Mouse (Mus musculus) intestine, postnatal 0 days (tissue): ENCODE measurements around the gene Qser1. TPM values are rescaled to one million over a fixed set of nuclear protein-coding genes. Genes with fewer than 3 reads are reported as not detected.

ENCODE experiments used
- ATAC-seq: fragments of 200-750 bp; cut with Nextera tagmentation; 2 replicates; pipeline ENCODE4 v1.8.0; 2017; ENCODE audit warnings: mild to moderate bottlenecking, moderate TSS enrichment, moderate library complexity
- H3K27ac ChIP-seq: fragments of 300-500 bp; sonication (generic); 2 replicates; pipeline ENCODE4 v1.5.1; 2014; ENCODE audit warnings: mild to moderate bottlenecking, low read depth, low read length, moderate library complexity
- H3K27me3 ChIP-seq: fragments of 300-500 bp; sonication (generic); replicated peaks from 2 replicates; pipeline ENCODE4 v1.6.1; 2014; ENCODE audit warnings: low read length, mixed read lengths; ENCODE audit not compliant: control insufficient read depth, insufficient read depth
- H3K36me3 ChIP-seq: fragments of 300-500 bp; sonication (generic); 2 replicates; pipeline ENCODE4 v1.6.1; 2014; ENCODE audit warnings: mild to moderate bottlenecking, moderate library complexity; ENCODE audit not compliant: control insufficient read depth, insufficient read depth
- H3K4me1 ChIP-seq: fragments of 300-500 bp; sonication (generic); replicated peaks from 2 replicates; pipeline ENCODE4 v1.6.1; 2014; ENCODE audit warnings: antibody characterized with exemption, low read length, mixed read lengths; ENCODE audit not compliant: control insufficient read depth, insufficient read depth
- H3K4me2 ChIP-seq: fragments of 300-500 bp; sonication (generic); replicated peaks from 2 replicates; pipeline ENCODE4 v1.6.1; 2014; ENCODE audit warnings: low read depth, mild to moderate bottlenecking, moderate library complexity
- H3K4me3 ChIP-seq: fragments of 300-500 bp; sonication (generic); 2 replicates; pipeline ENCODE4 v1.5.1; 2014; ENCODE audit warnings: low read depth, low read length
- H3K9ac ChIP-seq: fragments of 300-500 bp; sonication (generic); 2 replicates; pipeline ENCODE4 v1.6.1; 2014; ENCODE audit warnings: mild to moderate bottlenecking, low read depth, low read length
- H3K9me3 ChIP-seq: fragments of 300-500 bp; sonication (generic); 2 replicates; pipeline ENCODE4 v1.6.1; 2016; ENCODE audit warnings: mixed run types; ENCODE audit not compliant: control insufficient read depth
- CTCF ChIP-seq: sonication (generic); IDR thresholded peaks from 2 replicates; pipeline ENCODE4 v1.5.1; 2016; ENCODE audit warnings: low read depth, mild to moderate bottlenecking, control low read depth, antibody characterized with exemption, moderate library complexity
- WGBS: fragments of 180-500 bp; shearing (Covaris S2); extraction: QIAGEN DNeasy Blood & Tissue Kit; methylation state at CpG from one replicate; pipeline ENCODE4 v1.1.7; 2014; 5-methylcytosine and 5-hydroxymethylcytosine counted together
- polyA plus RNA-seq: library from polyadenylated mRNA; unstranded; fragments of >200 nt; fragmentation: Nextera tagmentation; extraction: Ambion mirVana; gene quantifications from 2 replicates; pipeline ENCODE4 v1.2.1, GENCODE M21; 2015

The Qser1 gene
- polyA plus RNA-seq, 1 experiment from 2014 or later, result 2.7 TPM

DNA sequence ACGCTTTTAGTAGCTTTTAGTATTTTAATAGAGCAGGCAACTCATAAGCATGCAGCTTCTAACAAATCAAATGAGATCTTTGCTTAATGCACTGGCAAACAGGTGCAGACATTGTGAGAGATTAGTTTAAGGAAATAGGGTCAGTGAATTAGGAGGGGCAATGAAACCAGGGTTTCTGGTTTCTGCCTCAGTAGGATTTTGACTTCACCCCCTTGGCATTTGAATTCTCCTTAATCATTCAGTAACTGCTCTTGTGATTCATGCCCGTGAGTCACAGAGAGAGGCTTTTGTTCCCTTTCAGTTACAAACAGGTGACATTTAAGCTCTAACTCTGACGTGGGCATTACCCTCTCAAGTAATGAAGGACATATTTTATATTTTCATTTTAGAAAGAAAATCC is 39.2 kb upstream of the Qser1 start:
- no peak overlapping the region for H3K4me2 ChIP-seq
- ATAC-seq, result no peak
- H3K4me1 ChIP-seq, result no peaks in the 10 kb centered on the region
- no peaks in the 10 kb centered on the region for H3K36me3 ChIP-seq
- no peaks in the 10 kb centered on the region for H3K9me3 ChIP-seq
- no peak overlapping the region for H3K27ac ChIP-seq
- no peak overlapping the region for H3K9ac ChIP-seq
- no peak for TF ChIP-seq CTCF
- H3K4me3 ChIP-seq, result no peak overlapping the region
- 0 out of 2 replicates have a peak, but pooled peaks cover 2% of the 10 kb centered on the region for H3K27me3 ChIP-seq
- 50% methylated on average over 3 of the region's 3 CpGs for WGBS

DNA sequence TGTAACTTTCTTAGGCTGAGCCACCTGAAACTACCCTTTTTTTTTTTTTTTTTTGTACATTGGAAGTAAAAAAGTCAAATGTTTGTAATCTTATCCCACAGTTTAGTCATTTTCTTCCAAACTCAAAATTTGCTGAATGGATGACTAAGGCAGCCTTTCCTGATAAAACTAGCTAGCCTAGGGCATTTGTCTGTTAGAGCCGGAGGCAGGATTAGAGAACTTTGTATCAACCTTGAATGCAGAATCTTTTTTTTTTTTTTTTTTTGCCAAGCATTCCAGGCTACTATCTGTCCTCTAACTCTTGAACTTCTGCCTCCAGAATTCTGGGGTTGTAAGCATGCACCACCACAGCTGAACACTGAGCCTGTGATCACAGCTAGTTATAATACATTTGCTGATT is 38.3 kb upstream of the Qser1 start:
- H3K9me3 ChIP-seq, result no peaks in the 10 kb centered on the region
- no peak overlapping the region for H3K4me2 ChIP-seq
- no peak for ATAC-seq
- H3K4me3 ChIP-seq, result no peak overlapping the region
- no peaks in the 10 kb centered on the region for H3K4me1 ChIP-seq
- no peak overlapping the region for H3K27ac ChIP-seq
- TF ChIP-seq CTCF, result no peak
- no peaks in the 10 kb centered on the region for H3K36me3 ChIP-seq
- 0 out of 2 replicates have a peak, but pooled peaks cover 2% of the 10 kb centered on the region for H3K27me3 ChIP-seq
- WGBS, result 68% methylated on average over 1 of the region's 1 CpGs
- H3K9ac ChIP-seq, result no peak overlapping the region

DNA sequence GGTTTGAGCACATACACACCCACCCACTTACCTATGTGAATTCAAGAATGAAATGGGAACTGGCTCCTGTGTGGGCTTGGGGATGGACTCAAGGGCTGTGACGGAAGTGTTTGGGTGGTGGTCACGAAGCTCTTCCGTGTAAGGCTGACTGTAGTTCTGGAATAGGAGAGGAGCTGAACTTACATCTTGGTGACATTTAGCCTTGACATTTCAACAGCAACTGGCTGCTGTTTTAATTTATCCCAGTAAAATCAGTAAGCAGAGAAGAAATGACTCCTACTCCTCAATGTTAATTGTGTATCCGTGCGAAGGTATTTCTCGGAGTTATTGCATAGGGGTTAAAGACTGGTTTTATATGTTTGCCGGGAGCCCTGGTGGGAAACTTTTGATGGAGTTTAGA is 36.0 kb upstream of the Qser1 start:
- H3K9me3 ChIP-seq, result no peaks in the 10 kb centered on the region
- no peak overlapping the region for H3K4me2 ChIP-seq
- no peak for ATAC-seq
- H3K4me3 ChIP-seq, result no peak overlapping the region
- no peaks in the 10 kb centered on the region for H3K36me3 ChIP-seq
- no peak overlapping the region for H3K27ac ChIP-seq
- WGBS, result 91% methylated on average over 7 of the region's 7 CpGs
- H3K27me3 ChIP-seq, result 0 out of 2 replicates have a peak, but pooled peaks cover 2% of the 10 kb centered on the region
- no peak for TF ChIP-seq CTCF
- H3K4me1 ChIP-seq, result no peaks in the 10 kb centered on the region
- no peak overlapping the region for H3K9ac ChIP-seq

- Histone ChIP-seq H3K27me3 (0 out of 2 replicates have a peak, but pooled peaks cover 2% of the 10 kb centered on the region), H3K36me3 (no peaks in the 10 kb centered on the region), H3K4me3 (no peak overlapping the region), H3K4me2 (no peak overlapping the region), H3K9ac (no peak overlapping the region), H3K27ac (no peak overlapping the region), H3K4me1 (no peaks in the 10 kb centered on the region), H3K9me3 (no peaks in the 10 kb centered on the region)
- TF ChIP-seq CTCF, result no peak
- WGBS, result 38% methylated on average over 5 of the region's 5 CpGs
- no peak for ATAC-seq
These were observed 35.1 kb upstream of the Qser1 start for GRCm38 (mm10) chr2:104851686-104852085.

DNA sequence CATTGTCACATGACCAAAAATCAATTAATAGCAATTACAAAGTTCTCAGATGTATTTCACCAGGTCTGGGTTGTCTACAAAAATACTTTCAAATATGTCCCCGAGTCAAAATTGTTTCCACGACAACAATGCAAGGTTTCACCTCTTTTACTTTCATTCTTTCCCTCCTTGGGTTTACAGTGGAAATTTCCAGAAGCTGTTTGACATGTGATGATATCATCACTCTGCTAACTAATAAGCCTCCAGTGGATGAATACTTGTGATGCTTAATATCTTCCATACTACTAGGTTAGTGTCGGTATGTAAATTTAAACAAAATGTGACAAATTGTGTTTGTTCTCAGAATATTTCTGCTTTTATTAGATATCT is 33.4 kb upstream of the Qser1 start:
- TF ChIP-seq CTCF, result no peak
- no peak overlapping the region for H3K27ac ChIP-seq
- H3K4me1 ChIP-seq, result no peaks in the 10 kb centered on the region
- peak overlapping the region; percentile 47 for H3K4me3 ChIP-seq
- ATAC-seq, result no peak
- H3K9ac ChIP-seq, result no peak overlapping the region
- WGBS, result 56% methylated on average over 3 of the region's 3 CpGs
- no peaks in the 10 kb centered on the region for H3K9me3 ChIP-seq
- peak overlapping the region; percentile 90 for H3K4me2 ChIP-seq
- 0 out of 2 replicates have a peak, but pooled peaks cover 2% of the 10 kb centered on the region for H3K27me3 ChIP-seq
- no peaks in the 10 kb centered on the region for H3K36me3 ChIP-seq

- no peaks in the 10 kb centered on the region for H3K4me1 ChIP-seq
- 0 out of 2 replicates have a peak, but pooled peaks cover 2% of the 10 kb centered on the region for H3K27me3 ChIP-seq
- H3K4me2 ChIP-seq, result peak within 1 kb of the TSS; percentile 90
- peak within 1 kb of the TSS; percentile 47 for H3K4me3 ChIP-seq
- no peaks in the 10 kb centered on the region for H3K36me3 ChIP-seq
- TF ChIP-seq CTCF, result peak; percentile 67
- peak; percentile 86 for ATAC-seq
- H3K9ac ChIP-seq, result peak within 1 kb of the TSS; percentile 47
- H3K27ac ChIP-seq, result no peak within 1 kb of the TSS
- under 1% methylated on average over 59 of the region's 62 CpGs for WGBS
- no peaks in the 10 kb centered on the region for H3K9me3 ChIP-seq
These were observed 32.9 kb upstream of the Qser1 start, which contains the start of gene Prrg4 for GRCm38 (mm10) chr2:104849276-104849990. Prrg4 (minus strand) TSS chr2:104849876.
